Mouse (Mus musculus) heart, adult 2 months (tissue): Measurements from ENCODE around the gene Acta2.

Experiments
- CTCF ChIP-seq: fragments of 200-600 bp; IDR thresholded peaks from 2 replicates; pipeline ENCODE4 v1.8.1; 2022; ENCODE audit warnings: antibody characterized with exemption, mild to moderate bottlenecking, moderate library complexity
- EP300 ChIP-seq: fragments of 200-500 bp; IDR thresholded peaks from 2 replicates; pipeline ENCODE4 v1.6.1; 2011; ENCODE audit warnings: low read depth, low read length, control low read depth; ENCODE audit not compliant: insufficient read depth

DNA sequence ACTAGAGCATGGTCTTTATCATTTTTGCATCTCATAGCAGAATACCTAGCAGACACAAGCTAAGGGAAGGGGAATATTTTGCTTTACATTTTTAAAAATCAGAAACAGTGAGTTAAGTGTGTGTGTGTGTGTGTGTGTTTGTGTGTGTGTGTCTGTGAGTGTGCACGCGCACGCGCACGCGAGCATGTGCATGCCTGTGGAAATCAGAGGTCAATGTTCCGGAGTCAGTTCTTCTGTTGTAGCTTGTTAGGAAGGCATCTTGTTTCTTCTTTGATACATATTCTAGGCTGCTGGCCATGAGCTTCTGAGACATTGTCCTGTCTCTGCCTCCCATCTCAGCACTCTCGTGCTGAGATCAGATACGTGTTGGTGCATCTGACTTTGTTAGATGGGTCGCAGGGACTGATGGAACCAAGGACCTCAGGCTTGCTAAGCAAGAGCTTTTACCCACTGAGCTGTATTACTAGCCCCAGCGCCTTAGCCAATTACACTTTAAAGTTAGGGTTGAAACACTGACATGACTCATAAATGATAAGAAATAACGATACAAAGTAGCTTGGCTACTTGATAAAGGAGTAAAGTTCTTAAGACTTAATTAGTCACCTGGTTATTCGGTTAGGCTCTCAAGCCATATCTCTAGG is 15.6 kb upstream of the Acta2 start:
- TF ChIP-seq CTCF: no peak
- no peak for TF ChIP-seq EP300
